Mouse (Mus musculus) embryonic facial prominence, embryonic 15.5 days (tissue): ENCODE measurements around the gene Gm9747. TPM values are rescaled to one million over a fixed set of nuclear protein-coding genes. Genes with fewer than 3 reads are reported as not detected.
A peak's percentile ranks its signal among the peaks of the same experiment; 100 is the strongest.

Experiments
- ATAC-seq: fragments of 200-750 bp; cut with Nextera tagmentation; 2 replicates; pipeline ENCODE4 v1.8.0; 2017; ENCODE audit warnings: low read depth, moderate TSS enrichment; ENCODE audit not compliant: insufficient number of reproducible peaks, low FRiP score, low TSS enrichment
- H3K27ac ChIP-seq: fragments of 300-500 bp; sonication (generic); replicated peaks from 2 replicates; pipeline ENCODE4 v1.5.1; 2015; ENCODE audit warnings: mild to moderate bottlenecking, inconsistent platforms
- H3K27me3 ChIP-seq: fragments of 300-500 bp; sonication (generic); 2 replicates; pipeline ENCODE4 v1.6.1; 2015; ENCODE audit warnings: inconsistent platforms
- H3K36me3 ChIP-seq: fragments of 300-500 bp; sonication (generic); 2 replicates; pipeline ENCODE4 v1.6.1; 2015; ENCODE audit warnings: mild to moderate bottlenecking, inconsistent platforms
- H3K4me1 ChIP-seq: fragments of 300-500 bp; sonication (generic); 2 replicates; pipeline ENCODE4 v1.6.1; 2015; ENCODE audit warnings: inconsistent platforms
- H3K4me2 ChIP-seq: fragments of 300-500 bp; sonication (generic); replicated peaks from 2 replicates; pipeline ENCODE4 v1.6.1; 2015; ENCODE audit warnings: mild to moderate bottlenecking, inconsistent platforms
- H3K4me3 ChIP-seq: fragments of 300-500 bp; sonication (generic); replicated peaks from 2 replicates; pipeline ENCODE4 v1.5.1; 2015; ENCODE audit warnings: mild to moderate bottlenecking, inconsistent platforms
- H3K9ac ChIP-seq: fragments of 300-500 bp; sonication (generic); 2 replicates; pipeline ENCODE4 v1.6.1; 2015; ENCODE audit warnings: inconsistent platforms
- H3K9me3 ChIP-seq: fragments of 300-500 bp; sonication (generic); replicated peaks from 2 replicates; pipeline ENCODE4 v1.6.1; 2016; ENCODE audit warnings: inconsistent platforms
- WGBS: fragments of 180-500 bp; shearing (Covaris S2); methylation state at CpG from one replicate; pipeline ENCODE4 v1.1.7; 2015; 5-methylcytosine and 5-hydroxymethylcytosine counted together
- polyA plus RNA-seq: library from polyadenylated mRNA; unstranded; fragments of >200 nt; fragmentation: Nextera tagmentation; extraction: Ambion mirVana; gene quantifications from 2 replicates; pipeline ENCODE4 v1.2.1, GENCODE M21; 2015

The Gm9747 gene
- polyA plus RNA-seq = 34.4 and 38.8 TPM in 2 replicates

DNA sequence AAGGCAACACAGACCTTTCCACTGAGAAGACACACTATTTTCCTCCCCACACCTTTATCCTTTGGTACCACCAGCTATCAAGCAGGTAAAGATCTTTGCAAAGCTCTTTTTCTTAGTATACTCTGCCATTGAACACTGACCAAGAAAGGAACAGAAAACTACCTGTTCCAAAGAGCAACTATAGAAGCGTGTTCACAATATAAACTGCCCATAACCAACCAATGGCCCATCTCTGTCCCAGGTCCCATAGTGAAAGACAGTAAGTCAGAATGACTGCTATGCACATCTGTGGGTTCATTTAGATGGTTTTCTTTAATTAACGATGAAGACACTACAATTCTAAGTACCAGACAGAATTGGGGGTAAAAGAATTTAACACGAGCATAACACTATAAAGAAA is at the start of gene Gm9747:
Gene Gm9747 (plus strand): TSS at position 301 of the 400 bp plus-strand sequence.
- no peak within 1 kb of the TSS for H3K9ac ChIP-seq
- H3K27me3 ChIP-seq = no peaks in the 10 kb centered on the region
- no peaks in the 10 kb centered on the region for H3K4me1 ChIP-seq
- 90% methylated on average over 3 of the region's 3 CpGs for WGBS
- H3K27ac ChIP-seq = no peak within 1 kb of the TSS
- ATAC-seq = no peak
- no peaks in the 10 kb centered on the region for H3K9me3 ChIP-seq
- peaks cover 28% of the 10 kb centered on the region; the same call in 1 of the 2 replicates for H3K36me3 ChIP-seq
- H3K4me2 ChIP-seq = no peak within 1 kb of the TSS
- H3K4me3 ChIP-seq = no peak within 1 kb of the TSS

DNA sequence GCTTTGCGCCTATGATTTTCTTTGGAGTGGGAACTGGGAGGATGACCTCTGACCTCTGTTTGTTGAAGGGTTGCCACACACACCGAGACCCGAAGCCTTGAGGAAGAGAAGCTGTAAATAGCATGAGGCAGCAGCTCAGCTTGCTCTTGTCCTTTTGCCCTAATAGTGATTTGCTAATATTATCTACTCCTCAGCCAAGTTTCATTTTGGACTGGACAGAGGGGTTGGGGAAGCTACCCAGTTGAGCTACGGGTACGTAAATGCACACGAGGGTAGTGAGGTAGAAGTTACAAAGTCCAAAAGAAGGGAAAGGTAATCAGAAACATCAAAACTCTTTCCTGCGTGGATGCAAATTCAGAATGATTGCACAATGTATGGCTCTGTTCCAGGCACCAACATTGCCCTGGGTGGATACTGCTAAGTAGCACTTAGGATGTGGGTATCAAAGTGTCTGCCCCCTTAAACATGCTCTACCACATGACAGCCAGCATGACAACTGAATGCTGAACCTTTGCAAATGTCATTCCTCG is 48.9 kb upstream of the Gm9747 start:
- Histone ChIP-seq H3K27ac (no peak overlapping the region), H3K4me3 (no peak overlapping the region), H3K36me3 (no peaks in the 10 kb centered on the region), H3K9me3 (no peaks in the 10 kb centered on the region), H3K9ac (no peak overlapping the region), H3K4me1 (no peaks in the 10 kb centered on the region), H3K4me2 (no peak overlapping the region), H3K27me3 (no peaks in the 10 kb centered on the region)
- 60% methylated on average over 8 of the region's 8 CpGs for WGBS
- ATAC-seq = no peak

DNA sequence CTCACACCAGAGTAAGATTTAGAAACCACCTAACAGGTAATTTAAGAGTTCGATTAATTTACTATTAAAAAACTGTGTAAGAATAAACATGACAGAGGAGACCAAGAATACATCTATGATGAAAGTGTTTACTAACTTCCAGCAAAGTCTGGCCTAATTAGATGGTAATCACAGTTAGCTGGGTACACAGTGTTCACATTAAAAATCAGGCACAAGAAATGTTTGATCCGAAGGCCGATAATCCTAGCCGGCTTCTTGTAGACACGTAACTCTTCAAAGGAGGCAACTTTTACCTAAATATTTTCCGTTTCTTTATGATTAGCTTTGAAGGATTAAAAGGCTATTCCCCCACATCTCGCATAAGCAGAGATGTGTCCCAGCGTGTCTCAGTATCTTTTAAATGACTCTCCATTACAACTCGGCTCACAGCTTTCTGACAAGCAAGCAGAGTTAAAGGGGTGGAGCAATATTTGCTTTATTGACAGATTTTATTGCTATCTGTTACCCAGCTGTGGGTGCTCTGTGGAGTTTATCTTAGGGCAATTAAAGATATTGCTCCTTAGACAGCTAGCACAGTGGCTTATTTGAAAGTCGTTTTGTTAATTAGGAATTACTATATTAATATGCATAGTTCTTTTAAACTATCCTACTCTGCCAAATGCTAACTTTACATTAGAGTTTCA is 44.2 kb upstream of the Gm9747 start:
- 62% methylated on average over 10 of the region's 10 CpGs for WGBS
- Histone ChIP-seq H3K4me1 (peaks cover 6% of the 10 kb centered on the region; the same call in 1 of the 2 replicates), H3K9me3 (no peaks in the 10 kb centered on the region), H3K9ac (no peak overlapping the region), H3K36me3 (no peaks in the 10 kb centered on the region), H3K4me3 (no peak overlapping the region), H3K27ac (no peak overlapping the region), H3K27me3 (no peaks in the 10 kb centered on the region), H3K4me2 (no peak overlapping the region)
- ATAC-seq = no peak

DNA sequence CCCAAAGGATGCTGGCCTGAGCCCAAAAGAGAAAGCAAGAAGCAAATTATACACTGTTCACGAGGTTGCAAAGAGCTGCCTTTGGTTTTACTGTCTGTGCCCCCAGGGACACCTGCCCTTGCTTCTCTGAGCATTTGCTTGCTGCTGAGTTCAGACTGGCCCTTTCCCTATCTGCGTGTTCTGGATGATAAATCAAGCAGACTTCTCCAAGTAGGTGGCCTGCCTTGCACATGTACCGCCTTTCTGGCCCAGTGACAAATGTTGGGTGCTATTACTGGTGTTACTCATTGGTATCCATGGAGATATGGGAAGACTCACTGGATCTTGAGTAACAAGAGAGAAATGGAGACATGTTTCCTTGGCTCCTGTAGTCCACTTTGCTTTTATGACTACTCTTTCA is 43.4 kb upstream of the Gm9747 start:
- no peak overlapping the region for H3K4me3 ChIP-seq
- no peaks in the 10 kb centered on the region for H3K9me3 ChIP-seq
- H3K9ac ChIP-seq = no peak overlapping the region
- H3K27me3 ChIP-seq = no peaks in the 10 kb centered on the region
- H3K4me2 ChIP-seq = no peak overlapping the region
- ATAC-seq = no peak
- 47% methylated on average over 3 of the region's 3 CpGs for WGBS
- peaks cover 6% of the 10 kb centered on the region; the same call in 1 of the 2 replicates for H3K4me1 ChIP-seq
- H3K36me3 ChIP-seq = no peaks in the 10 kb centered on the region
- no peak overlapping the region for H3K27ac ChIP-seq

DNA sequence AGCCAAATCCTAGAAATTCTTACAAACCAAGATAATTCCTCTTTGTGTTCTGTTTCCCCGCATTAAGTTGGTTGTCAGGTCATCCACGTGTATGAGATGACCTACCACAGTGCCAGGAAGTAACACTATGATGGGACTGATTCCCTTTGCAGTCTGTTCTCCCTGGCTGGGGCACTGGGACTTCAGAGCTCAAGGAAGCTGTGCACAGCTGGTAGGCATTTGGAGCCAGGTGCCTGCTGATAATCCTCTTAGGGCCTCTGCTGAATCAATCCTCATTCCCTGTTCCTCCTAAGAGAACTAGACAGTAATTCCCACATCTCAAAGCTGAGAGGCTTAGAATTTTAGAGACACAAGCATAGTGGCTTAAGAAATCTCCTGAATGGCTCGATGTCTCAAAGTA is 41.3 kb upstream of the Gm9747 start:
- Histone ChIP-seq H3K27me3 (no peaks in the 10 kb centered on the region), H3K9me3 (no peaks in the 10 kb centered on the region), H3K4me2 (no peak overlapping the region), H3K36me3 (no peaks in the 10 kb centered on the region), H3K9ac (no peak overlapping the region), H3K27ac (no peak overlapping the region), H3K4me3 (no peak overlapping the region), H3K4me1 (peaks cover 6% of the 10 kb centered on the region; the same call in 1 of the 2 replicates)
- no peak for ATAC-seq
- 34% methylated on average over 3 of the region's 3 CpGs for WGBS

DNA sequence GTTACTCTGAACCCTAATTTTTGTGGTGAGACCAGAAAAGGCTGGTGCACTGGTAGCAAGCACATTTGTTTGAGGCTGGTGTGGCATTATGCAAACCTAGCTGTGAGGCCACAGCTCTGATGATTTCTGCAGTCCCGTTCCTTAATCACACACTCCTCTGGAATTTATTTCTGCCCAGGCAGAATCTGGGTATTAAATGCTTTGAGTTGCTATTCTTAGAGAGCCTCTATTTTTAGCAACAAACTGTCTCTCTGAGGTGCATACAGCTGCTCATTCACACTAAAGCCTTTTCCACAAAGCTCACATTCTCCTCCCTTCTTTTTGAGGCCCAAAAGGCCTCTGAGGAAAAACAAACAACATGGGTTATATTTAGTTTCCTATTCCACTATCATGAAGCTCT is 33.0 kb upstream of the Gm9747 start:
- ATAC-seq = no peak
- no peak overlapping the region for H3K9ac ChIP-seq
- H3K4me3 ChIP-seq = no peak overlapping the region
- no peaks in the 10 kb centered on the region for H3K27me3 ChIP-seq
- peaks cover 15% of the 10 kb centered on the region for H3K4me1 ChIP-seq
- H3K4me2 ChIP-seq = no peak overlapping the region
- WGBS = 3% methylated on average over 1 of the region's 1 CpGs
- no peaks in the 10 kb centered on the region for H3K36me3 ChIP-seq
- no peaks in the 10 kb centered on the region for H3K9me3 ChIP-seq
- peak overlapping the region; percentile 63; the same call in 1 of the 2 replicates for H3K27ac ChIP-seq

DNA sequence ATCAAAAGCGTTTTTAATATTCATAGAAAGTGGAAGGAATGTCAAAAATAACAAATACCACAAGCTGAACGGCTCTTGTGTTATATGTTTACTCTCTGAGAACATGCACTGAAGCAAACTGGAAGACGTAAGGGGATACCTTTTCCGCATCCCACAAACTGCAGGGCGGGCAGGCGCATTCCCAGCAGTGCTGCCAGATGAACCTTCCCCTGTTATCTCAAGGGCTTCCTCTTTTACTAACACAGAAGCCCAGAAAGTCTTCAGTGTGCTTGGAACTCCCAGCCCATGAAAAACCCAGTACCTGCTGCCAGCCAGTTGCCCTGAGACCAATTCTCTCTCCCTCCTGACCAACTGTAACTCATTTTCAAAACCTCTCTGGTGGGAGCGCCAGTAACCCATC is 32.3 kb upstream of the Gm9747 start:
- Histone ChIP-seq H3K27me3 (no peaks in the 10 kb centered on the region), H3K9me3 (no peaks in the 10 kb centered on the region), H3K4me2 (no peak overlapping the region), H3K4me1 (peaks cover 15% of the 10 kb centered on the region), H3K27ac (peak overlapping the region; percentile 39; the same call in 1 of the 2 replicates), H3K9ac (no peak overlapping the region), H3K4me3 (no peak overlapping the region), H3K36me3 (no peaks in the 10 kb centered on the region)
- 0 out of 2 replicates have a peak, but pooled peaks have one; percentile 43 for ATAC-seq
- 38% methylated on average over 7 of the region's 7 CpGs for WGBS

DNA sequence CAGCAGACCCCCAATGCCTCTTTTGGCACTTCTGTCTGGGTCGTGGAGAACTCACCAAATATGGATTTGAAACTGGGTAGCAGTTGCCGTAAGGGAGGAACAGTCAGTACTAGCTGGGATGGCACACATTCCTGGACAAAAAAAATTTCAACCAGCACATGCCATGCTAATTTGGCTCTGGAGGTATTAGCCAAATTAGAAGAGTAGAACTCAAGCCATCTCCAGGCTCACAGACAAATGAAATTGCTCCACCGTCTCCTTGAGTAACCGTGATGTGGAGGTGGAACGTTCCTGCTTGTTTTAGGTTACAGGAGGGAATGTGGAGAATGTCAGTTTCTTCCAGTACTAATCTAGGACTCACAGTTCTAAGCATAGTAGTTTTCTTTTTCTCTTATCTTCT is 25.4 kb upstream of the Gm9747 start:
- Histone ChIP-seq H3K9ac (no peak overlapping the region), H3K9me3 (no peaks in the 10 kb centered on the region), H3K4me1 (0 out of 2 replicates have a peak, but pooled peaks cover 2% of the 10 kb centered on the region), H3K27me3 (no peaks in the 10 kb centered on the region), H3K27ac (no peak overlapping the region), H3K4me3 (no peak overlapping the region), H3K4me2 (no peak overlapping the region), H3K36me3 (no peaks in the 10 kb centered on the region)
- no peak for ATAC-seq
- 76% methylated on average over 5 of the region's 5 CpGs for WGBS

DNA sequence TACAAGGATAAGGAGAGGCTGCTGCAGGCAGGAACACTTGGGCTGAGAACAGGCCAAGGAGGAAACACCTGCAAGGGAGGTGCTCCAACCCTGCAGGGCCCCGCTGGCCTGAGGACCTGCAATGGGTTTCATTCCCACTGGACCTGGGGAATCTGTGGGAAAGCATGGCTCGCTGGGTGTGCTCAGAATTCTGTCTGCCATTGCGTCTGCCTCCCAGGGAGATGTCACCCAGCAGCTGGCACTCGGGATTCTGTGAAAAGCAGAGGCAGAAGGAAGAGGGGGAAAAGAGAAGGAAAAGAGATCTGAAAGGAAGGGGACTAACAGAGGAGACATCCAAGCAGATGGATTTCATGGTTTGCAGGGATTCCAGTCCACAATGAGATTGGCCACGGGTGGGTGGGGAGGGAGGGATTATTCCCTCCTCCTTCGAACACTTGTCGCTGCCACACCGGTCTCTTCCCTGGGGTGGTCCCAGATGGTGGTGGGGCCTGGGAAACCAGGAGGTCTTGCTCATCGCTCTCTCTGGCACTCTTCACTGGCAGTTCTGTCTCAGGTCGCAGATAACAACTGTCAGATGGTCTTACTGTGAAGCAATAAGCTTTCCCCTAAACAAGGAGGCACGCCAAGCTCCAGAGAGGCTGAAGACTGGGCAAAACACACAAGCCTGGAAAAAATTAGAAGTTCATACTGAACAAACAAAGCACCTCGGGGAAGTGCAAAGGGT is 12.1 kb upstream of the Gm9747 start:
- peak; percentile 29; the same call in 1 of the 2 replicates for ATAC-seq
- Histone ChIP-seq H3K4me1 (peaks cover 12% of the 10 kb centered on the region; the same call in 1 of the 2 replicates), H3K9me3 (no peaks in the 10 kb centered on the region), H3K4me2 (peak overlapping the region; percentile 9; the same call in 1 of the 2 replicates), H3K9ac (no peak overlapping the region), H3K36me3 (no peaks in the 10 kb centered on the region), H3K27ac (peak overlapping the region; percentile 5; the same call in 1 of the 2 replicates), H3K4me3 (no peak overlapping the region), H3K27me3 (no peaks in the 10 kb centered on the region)
- WGBS = 27% methylated on average over 12 of the region's 12 CpGs

DNA sequence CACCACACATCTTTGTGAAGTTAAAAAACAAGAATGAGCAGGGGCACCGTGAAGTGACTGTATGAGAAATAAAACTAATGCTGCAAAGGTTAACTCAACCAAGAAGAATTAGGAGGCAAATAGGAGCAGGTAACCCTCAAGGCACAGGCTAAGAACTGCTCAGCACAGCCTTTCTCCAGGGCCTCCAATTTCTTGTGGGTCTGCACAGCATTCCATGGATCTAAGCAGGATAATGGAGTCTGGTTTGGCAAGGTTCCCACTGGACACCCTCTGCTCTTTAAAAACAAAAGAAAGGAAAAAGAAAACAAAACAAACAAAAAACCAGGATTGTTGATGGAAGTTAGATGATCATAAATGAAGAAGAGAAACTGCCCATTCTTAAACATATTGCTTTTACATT is 11.4 kb upstream of the Gm9747 start:
- Histone ChIP-seq H3K27ac (0 out of 2 replicates have a peak overlapping the region, but pooled peaks have one; percentile 5), H3K9me3 (no peaks in the 10 kb centered on the region), H3K9ac (no peak overlapping the region), H3K27me3 (no peaks in the 10 kb centered on the region), H3K36me3 (no peaks in the 10 kb centered on the region), H3K4me1 (peaks cover 12% of the 10 kb centered on the region; the same call in 1 of the 2 replicates), H3K4me2 (no peak overlapping the region), H3K4me3 (no peak overlapping the region)
- no peak for ATAC-seq
- 19% methylated on average over 1 of the region's 1 CpGs for WGBS

DNA sequence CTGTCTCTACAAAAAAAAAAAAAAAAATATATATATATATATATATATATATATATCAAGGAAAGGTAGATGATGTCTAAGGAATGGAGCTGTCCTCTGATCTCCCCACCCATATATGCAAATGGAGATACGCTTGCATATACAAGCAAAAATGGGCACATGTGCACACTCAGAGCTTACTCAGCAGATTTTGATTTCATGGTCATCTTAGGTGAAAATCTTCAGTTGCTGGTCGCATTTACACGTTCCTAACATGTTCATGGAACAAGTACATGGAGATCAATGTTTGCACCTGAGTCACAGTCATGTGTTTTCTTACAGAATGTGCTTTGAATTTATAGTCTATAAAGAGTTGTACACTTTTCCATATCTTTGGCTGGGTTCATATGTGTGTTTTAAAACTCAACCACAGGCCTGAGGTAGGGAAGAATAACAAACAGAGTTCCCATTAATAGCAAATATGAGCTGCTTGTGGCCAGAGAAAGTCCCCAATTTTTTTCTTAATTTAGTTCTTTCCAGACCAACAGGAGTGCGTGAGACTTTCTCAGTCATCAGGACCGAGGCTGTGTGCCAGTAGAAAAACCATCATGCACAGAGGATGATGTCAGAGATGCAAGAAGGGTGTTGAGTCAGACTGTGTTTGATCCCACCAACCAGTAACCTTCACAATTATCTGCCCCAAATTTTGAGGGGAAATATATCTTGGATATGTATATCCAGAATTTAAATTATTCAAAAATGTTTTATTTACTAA is 9.7 kb upstream of the Gm9747 start:
- no peak for ATAC-seq
- H3K27me3 ChIP-seq = no peaks in the 10 kb centered on the region
- H3K4me2 ChIP-seq = no peak overlapping the region
- H3K9me3 ChIP-seq = no peaks in the 10 kb centered on the region
- no peak overlapping the region for H3K27ac ChIP-seq
- WGBS = 88% methylated on average over 5 of the region's 5 CpGs
- H3K4me1 ChIP-seq = peaks cover 12% of the 10 kb centered on the region; the same call in 1 of the 2 replicates
- no peaks in the 10 kb centered on the region for H3K36me3 ChIP-seq
- no peak overlapping the region for H3K9ac ChIP-seq
- no peak overlapping the region for H3K4me3 ChIP-seq
